Mouse (Mus musculus) mesoderm, embryonic 11.5 days (tissue): ENCODE measurements around the gene Supt4a.

Experiments
- DNase-seq: peaks from one replicate; pipeline ENCODE4 v3.0.0-alpha.2; 2012; ENCODE audit warnings: low read depth, low spot score

Supt4a gene

DNA sequence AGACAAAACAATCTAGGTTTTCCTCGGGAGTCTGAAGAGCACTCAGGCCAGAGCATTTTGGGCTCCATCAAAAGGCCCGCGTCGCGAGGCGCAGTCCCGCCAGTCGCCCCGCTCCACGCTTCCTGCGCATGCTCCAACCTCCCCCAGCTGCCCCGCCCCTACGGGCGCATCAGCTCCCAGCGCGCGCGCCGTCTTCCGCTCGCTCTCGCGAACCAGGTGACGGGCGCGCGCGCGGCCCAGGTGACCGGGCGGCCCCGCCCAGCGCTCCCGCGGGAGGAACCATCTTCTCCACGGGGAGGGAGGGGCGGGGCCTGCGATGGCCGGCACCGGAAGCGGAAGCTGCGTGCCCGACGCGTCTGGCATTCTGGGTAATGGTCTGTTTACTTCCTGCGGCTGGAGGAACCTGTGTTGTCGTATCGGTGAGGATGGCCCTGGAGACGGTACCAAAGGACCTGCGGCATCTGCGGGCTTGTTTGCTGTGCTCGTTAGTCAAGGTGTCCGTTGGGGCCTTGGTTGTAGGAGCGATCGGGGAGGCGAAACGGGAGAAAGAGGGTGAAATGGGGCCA, at the start of gene Supt4a:
Gene Supt4a (plus strand): TSS at position 378 of the 566 bp plus-strand sequence.
- peak; percentile 99 for DNase-seq

DNA sequence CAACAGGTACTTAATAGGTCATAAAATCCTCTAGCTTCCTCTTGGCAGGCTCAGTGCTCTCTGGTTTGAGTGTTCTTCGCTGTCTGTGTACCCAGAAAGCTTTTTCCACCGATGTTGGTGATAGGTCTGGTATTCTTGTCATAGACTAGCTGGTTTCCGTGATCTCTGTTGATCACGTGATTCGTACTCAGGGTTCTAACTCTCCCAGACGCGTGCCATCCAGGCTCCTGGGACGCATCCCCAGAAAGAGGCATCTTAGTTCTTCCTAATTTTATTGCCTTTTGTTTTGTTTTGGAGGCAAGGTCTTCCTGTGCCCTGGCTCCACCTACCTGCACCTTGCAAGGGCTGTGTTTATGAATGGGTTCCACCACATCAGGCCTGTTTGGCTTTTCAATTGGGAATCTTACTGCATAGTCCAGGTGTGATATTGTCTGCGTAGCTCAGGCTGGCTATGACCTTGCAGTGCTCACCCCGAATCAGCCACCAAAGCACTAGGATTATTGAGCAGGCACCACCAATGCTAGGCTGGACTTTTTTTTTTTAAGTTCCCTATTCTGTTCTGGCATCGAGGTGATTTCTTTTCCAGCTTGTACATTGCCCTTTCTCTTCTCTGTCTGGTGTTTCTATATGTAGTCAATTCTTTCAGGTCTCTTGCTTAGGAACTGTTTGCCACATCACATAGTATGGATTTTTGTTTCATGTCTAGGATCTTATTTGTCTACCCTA, 48.7 kb upstream of the Supt4a start:
- DNase-seq = no peak

DNA sequence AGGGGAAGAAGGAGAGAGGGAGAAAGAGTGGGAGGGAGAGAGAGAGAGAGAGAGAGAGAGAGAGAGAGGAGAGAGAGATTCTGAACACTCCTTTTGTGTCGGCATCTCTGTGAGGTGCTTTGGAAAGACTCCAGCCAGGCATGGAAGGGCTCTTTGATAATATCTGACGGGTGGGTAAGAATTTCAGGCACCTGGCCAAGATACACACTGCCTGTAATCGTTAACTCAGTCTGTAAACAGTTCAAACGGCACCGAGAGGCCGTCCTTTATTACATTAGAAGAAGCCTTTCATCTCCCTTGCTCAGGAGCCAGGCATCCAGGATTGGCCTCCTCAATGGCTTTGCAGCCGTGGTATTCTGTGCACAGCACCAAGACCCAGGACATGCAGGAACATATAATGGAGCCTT, 47.9 kb upstream of the Supt4a start:
- peak; percentile 32 for DNase-seq

DNA sequence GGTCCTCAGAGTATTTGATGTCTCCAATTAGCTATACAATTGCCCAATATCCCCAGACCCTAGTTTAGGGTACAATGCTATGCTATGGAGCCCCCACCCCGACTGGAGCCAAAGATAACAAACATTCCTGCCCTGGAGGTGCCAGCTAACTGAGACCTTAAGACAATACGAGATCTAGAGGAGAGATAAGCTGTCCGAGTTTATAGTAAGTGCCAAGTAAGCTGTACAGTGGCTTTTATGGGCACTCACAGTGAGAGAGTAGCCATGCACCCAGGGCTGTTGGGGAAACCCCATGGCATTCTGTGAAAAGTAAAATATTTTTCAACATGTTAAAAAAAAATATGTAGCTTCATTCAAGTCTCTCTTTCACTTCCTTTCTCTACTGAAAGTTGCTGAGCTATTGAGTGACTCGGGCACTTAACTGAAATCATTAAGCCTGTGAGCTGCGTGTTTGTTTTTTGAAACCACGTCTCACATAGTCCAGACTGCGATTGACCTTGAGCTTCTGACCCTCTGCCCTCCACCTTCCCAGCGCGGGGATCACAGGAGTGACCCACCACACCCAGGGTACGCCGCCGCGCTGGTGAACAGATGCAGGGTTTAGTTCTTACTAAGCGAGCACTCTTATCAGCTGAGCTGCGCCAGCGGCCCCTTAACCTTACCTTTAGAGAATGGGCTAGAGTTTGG, 47.2 kb upstream of the Supt4a start:
- DNase-seq = no peak

DNA sequence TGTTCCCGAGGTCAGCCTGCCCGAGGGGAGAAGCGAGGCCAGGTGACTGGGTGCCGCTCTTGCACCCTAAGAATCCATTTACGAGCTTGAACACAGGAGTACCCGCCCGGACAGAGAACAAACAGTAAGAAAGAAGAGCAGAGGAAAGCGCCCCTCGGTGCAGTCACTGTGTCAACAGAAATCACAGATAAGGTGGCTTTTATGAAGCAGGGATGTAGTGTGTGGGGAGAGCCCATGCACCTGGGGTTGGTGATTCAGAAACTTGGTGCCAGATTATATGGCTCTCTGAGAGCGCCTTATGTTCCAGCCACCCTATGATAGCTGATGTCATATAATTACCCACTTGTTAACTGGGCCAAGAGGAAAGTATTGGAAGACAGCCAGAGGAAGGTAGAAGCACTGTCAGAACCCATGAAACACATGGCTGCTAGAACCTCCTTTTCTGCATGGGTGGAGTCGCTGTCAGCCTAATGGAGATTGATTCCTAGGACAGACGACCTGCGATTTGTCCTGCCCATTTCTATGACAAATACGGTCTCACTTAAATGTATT, 40.1 kb upstream of the Supt4a start:
- DNase-seq = no peak

DNA sequence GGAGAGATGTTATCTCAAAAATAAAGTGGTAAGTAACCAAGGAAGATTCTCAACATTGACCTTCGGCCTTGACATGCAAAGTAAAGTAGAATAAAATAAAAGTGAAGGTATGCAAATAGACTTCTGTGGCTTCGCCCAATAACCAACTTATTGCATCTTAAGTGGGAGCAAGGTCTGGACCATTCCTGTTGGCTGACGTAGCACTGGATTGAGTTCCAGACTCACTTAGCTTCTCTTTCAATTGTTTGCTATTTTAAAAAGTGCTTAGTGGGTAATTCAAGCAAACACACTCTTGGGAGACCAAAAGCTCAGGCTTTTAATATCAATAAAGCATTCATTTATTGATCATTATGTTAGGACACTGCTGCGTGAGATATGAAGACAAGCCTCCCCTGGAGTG, 39.2 kb upstream of the Supt4a start:
- DNase-seq = no peak

DNA sequence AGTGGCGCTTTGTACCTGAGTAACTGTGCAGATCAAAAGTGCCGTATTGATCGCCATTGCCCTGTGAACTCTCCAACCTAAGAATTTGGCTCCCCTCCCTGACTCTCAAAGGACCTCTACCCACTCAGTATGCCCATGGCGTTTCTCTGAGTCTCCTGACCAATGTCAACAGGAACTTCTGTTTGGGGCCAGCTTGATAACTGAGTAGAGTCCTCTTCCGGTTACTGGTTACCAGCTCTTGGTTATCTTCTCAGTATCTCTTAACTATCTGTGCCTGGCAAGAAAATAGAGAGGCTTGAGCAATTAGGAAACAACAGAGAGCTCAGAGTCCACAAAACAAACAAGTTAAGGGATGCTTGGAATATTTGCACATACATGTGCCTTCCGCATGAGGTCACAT, 36.2 kb upstream of the Supt4a start:
- DNase-seq = no peak

DNA sequence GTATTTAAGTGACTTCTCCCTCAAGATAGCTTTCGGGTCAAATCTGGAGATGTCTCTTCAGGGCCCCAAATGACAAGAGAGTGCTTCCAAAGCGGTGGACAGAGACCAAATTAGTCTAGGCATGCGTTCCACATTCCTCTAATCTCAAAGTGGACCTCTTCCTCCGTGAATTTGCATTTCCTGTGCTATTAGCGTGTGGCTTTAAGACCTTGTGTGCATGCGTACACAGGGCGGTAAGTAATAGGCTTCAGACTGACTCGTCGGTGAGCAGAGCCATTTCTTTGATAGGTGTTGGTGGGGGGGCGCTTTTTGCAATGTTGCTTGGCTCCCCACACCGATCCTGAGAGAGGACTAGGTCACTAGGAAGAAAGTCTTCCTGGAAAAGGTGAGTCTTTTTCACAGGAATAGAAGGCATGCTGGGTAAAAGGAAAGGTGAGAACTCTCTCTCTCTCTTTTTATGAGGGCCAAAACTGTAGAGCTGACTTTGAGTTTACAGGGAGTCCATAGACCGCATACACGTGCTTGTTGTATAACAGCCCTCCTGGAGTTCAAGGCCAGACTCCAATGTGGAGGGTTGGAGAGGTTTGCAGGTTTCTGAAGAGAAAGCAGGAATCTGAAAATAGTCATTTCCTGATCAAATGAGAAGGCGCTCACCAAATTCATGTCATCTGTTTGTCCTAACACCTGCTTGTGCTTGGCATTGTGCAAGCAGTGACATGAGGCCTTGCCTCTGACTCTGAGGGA, 35.3 kb upstream of the Supt4a start:
- no peak for DNase-seq

DNA sequence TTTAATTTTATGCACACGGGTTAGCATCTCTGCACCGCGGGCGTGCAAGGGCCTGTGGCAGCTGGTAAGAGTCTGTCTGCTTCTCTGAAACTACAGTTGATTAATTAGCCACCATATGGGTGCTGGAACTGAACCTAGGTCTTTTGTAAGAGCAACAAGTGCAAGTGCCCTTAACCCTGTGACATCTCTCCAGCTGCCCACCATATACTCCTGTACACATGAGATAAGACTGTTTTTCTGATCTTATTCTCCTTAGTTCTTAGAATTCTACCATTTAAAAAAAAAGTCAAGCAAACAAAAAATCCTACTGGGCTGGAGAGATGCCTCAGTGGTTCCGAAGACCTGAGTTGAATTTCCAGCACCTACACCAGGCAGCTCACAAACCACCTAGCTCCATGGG, 33.7 kb upstream of the Supt4a start:
- DNase-seq = no peak

DNA sequence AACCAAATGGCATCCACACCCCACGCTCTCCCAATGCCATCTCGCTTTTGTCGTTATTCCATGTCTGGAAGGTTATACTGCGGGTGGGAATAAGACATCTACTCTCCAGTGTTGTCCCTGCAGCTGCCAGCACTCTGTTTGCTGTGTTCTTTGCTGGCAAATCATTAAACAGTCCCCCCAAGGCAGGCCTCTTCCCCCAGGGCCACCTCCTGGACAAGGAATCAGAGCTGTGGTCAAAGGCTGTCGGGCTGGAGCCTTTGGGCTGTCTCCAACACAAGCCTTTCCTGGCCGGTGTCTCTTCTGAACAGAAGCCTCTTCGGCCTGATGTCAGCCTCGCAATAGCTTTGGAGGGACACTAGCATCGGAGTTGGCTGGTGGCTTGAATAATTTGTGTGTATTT, 33.1 kb upstream of the Supt4a start:
- DNase-seq = no peak

DNA sequence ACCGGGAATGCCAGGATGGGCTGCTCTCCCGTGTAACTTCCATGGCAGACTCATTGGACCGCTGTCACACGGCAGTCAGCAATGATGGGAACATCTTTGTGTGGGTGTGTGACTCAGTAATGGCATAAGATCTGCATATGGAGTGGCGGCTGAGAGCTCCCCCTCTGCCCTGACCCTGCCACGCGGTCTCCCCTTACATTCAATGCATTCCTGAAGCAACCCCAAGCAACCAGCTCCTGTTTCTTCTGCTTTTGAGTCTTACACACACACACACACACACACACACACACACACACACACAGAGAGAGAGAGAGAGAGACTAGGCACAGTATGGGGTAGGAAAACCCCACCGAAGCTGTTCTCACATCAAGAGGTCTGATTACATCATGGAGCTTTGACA, 29.8 kb upstream of the Supt4a start:
- DNase-seq = peak; percentile 26

DNA sequence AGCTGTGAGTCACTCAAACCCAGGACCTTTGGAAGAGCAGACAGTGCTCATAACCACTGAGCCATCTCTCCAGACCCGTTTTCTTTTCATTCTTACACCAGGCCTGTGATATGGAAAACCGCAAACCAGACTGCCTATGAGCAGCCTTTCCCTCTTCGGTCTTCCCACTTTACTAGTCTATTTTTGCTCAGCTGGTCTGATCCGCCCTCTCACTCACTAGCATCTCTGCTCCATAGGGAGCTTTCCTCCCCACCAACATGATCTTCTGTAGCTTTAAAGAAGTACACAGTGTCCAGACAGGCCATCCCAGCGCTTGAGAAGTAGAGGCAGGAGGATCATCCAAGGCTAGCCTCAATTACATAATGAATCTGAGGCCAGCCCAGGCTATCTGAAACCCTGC, 28.4 kb upstream of the Supt4a start:
- DNase-seq = no peak

DNA sequence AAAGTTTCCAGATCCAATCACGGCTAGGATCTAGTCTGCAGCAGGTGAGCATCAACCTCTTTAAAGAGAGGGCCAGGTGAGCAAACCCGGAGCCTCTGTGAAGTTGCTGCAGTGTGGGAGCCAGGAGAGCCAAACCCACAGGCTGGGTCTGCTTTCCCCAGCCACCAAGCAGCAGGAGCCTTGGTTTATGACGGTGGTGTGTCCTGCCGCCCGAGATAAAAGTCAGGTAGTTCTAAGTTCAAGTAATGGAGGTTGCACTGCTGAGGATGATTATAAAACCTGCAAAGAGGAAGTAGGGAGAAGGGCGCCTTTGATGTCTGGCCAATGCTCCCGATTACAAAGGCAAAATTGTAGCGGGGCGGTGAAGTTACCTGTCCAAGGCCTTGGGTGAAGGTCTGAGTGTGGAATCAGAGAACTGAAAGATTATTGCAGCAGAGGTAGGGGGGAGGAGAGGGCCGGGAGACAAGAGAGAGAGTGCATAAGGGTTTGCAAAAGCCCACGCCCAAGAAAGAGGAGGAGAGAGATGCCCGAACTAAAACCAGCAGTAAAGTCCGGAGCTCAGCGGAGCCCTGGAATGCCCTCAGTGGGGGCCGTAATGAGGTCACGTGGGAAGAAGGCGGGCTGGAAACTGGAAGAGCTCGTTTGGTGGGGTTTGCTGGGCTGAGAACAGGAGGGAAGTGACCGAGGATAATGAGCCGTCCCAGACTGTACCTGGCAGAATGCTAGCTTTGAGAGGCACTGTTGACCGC, 27.7 kb upstream of the Supt4a start:
- peak; percentile 69 for DNase-seq

DNA sequence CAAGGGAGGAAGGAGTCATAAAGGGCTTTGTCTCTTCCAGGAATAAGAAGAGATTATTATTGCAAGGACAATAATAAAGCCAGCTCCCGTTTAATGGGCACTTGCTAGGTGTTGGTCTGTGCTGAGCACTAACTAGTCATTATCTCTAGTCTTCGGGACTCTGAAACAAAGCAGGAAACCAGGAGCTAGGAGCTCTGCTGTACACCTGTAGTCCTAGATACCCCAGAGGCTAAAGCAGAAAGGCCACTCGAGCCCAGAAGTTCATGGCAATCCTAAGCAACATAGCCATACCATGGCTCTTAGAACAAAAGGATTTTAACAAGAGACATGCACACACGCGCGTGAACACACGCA, 27.1 kb upstream of the Supt4a start:
- no peak for DNase-seq

DNA sequence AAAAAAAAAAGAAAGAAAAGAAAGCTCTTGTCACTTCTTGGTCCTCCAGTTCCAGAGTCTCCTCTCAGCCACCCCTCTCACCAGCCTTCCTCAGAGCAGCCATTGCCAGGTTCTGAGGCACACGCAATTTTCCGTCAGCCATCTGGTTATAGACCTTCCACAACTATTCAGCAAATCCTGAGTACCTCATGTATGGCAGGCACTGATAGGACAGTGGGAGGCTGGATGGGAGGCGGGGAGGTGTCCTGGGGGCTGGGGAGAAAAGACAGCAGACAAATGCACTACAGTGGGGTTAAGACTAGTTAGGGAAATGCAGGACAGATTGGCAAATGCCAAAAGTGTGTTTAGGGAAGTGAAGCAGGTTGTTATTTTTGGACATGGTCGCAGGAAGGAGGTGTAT, 25.2 kb upstream of the Supt4a start:
- no peak for DNase-seq

DNA sequence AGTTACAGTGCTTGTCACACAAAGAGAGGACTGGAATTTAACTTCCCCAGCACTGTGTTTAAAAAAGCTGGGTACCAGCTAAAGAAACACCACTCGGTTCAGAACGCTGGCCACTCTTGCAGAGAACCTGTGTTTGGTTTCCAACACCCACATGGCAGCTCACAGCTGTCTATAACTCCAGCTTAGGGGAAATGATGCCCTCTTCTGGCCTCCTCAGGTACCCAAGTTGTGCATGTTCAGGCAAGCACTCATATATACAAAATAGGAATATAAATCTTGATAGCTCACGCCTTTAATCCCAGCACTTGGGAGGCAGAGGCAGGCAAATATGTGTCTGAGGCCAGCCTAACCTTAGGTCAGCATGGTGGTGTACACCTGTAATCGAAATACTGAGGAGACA, 21.4 kb upstream of the Supt4a start:
- DNase-seq = no peak

DNA sequence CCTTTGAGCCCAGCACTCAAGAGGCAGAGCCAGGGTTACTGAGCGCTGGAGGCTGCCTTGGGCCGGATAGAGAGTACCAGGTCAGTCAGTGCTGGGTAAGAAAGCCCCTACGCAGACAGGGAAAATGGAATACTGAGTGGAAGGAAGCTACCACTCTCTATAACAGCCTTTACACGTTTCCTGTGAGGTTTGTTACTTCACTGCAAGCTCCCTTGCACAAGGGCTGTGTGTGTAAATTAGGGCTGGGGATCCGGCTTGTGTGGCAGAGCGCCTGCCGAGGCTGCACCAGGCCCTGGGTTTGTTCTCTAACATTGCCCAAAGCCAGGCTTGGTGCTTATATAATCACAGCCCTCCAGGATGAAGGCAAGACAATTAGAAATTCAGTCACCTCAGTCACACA, 17.8 kb upstream of the Supt4a start:
- no peak for DNase-seq

DNA sequence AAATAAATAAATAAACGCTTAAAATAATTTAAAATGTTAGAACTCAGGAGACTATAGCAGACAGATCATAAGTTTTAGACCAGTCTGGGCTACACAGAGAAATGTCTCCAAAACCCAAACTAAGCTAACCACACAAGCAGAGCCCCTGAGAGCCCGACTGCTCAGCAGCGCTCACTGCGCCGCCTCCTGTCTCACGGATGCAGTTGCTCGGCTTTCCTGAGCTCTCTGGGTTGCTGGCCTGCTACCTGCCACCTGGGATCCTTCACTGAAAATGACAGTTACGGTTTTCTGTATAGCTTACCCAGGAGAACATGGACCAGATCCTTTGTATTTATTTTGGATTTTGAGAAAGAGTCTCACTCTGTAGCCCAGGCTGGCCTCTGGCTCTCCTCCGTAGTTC, 17.0 kb upstream of the Supt4a start:
- no peak for DNase-seq

DNA sequence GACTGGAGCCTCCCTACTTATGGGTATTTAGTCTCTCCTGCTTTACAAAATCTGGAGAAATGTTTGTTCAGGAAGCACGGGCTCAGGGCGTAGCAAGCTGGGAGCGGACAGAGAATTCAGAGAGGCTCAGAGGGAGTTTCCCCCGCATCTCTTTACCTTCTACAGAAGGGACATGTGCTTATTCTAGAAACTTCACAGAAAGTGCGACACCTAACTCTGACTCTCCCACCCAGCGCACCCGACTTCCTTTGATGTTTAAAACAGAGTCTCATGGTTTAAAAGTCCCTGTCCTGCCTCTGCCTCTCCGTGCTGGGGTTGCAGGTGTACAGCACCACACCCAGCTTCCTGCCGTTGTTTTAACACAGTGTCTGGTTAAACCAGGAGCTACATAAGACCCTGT, 16.5 kb upstream of the Supt4a start:
- DNase-seq = no peak

DNA sequence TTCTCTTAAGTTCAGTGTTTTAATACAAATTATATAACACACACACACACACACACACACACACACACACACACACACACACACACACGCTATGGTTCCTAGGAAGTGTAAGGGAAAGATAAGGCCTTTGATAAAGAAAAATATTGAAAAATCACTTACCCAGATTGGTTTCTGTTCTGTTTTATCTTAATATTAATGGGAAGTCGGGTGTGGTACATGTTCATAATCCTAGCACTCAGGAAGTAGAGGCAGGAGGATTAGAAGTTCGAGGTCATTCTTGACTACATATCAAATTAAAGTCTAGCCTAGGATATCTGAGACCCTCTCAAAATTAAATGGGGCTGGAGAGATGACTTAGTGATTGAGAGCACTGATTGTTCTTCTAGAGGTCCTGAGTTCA, 15.2 kb upstream of the Supt4a start:
- no peak for DNase-seq

DNA sequence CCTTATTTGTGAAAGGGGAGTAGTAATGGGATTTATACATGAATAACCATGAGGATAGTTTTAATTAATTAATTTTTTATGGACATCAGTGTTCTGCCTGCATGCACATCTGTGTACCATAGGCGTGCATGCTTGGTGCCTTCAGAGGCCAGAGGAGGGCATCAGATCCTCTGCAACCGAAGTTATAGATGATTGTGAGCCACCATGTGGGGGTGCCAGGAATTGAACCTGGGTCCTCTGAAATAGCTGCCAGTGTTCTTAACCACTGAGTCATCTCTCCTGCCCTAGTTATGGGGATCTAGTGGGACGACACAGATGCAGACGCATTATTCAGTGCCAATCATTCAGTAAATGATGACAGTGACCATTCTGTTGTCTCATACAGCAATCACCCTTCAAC, 14.5 kb upstream of the Supt4a start:
- no peak for DNase-seq

DNA sequence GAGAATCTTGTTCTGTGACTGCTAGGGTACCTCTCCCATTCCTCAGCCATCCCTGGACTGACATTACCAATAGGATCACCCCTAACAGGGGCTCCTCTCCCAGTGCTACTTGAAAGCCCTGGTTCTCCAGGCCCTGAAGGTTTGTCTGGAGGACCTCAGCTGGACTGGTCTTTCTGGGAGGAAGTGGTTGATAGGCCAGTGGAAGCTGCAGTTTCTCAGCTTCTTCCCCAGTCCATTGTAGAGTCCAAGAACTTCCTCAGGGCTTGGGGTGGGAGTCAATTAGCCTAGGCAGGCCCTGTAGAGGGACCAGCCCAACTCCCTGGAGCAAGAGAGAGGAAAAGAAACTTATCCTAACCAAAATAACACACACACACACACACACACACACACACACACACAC, 11.8 kb upstream of the Supt4a start:
- DNase-seq = no peak
